Mouse (Mus musculus) C2C12 (cell line): ENCODE data around the gene Lin28a.

Experiments
- CEBPB ChIP-seq: IDR thresholded peaks from one replicate; pipeline ENCODE4 v1.6.1; 2011; ENCODE audit warnings: low read depth, mild to moderate bottlenecking, control low read depth, moderate library complexity
- CTCF ChIP-seq: IDR thresholded peaks from one replicate; pipeline ENCODE4 v1.5.1; 2011; ENCODE audit not compliant: control insufficient read depth, insufficient read depth, insufficient read length
- USF1 ChIP-seq: IDR thresholded peaks from one replicate; pipeline ENCODE4 v1.6.1; 2011; ENCODE audit warnings: low read depth, mild to moderate bottlenecking, control low read depth, moderate library complexity

DNA sequence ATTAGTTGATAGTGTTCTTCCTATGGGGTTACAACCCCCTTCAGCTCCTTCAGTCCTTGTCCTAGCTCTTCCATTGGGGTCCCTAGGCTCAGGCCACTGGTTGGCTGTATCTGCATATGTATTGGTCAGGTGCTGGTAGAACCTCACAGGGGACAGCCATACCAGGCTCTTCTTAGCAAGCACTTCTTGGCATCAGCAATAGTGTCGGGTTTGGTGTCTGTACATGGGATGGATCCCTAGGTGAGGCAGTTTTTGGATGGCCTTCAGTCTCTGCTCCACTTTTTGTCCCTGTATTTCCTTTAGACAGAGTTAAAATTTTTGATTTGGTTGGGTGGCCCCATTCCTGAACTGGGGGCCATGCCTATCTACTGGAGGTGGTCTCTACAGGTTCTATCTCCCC is 59.8 kb downstream of the Lin28a start:
- TF ChIP-seq CTCF (no peak), CEBPB (no peak), USF1 (no peak)
